Mouse (Mus musculus): Measurements from ENCODE around the gene Gm37240.

The Gm37240 gene

DNA sequence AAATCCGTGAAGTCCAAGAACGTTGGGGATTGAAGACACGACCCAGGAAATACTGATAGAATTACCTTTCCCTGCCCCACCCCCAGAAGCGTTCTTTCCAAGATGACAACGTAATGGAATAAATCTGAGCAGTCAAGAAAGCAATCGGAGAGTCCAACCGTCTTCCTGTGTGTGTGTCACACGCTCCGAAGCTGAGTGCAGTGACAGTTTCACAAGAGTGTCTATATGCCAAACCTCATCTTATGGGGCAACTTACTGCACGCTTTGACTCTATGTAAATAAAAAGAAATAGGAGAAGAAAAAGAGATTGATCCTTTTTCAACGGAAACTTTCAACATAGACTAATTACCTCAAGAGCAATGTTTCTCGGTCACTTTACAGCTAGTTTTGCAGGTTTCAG is 715.2 kb downstream of the Gm37240 start:
- no peak for DNase-seq

DNA sequence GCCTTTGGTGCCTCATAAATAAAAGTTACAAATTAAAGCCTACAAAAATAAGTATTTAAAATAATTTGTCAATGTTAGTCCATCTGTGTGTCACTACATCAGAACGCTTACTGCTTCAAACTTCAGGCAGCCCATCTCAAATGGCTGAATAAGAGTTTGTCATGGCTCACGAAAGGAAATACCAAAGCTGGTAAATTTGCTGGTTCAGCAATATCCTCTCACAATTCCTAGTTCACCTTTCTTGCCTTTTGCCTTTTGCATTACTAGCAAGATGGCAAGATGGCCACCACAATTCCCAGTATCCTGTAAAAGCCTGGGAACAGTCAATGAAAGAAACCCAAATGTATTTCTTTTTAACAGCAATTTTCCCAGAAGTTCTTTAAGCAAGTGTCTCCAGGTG is 718.5 kb downstream of the Gm37240 start:
- no peak for DNase-seq

DNA sequence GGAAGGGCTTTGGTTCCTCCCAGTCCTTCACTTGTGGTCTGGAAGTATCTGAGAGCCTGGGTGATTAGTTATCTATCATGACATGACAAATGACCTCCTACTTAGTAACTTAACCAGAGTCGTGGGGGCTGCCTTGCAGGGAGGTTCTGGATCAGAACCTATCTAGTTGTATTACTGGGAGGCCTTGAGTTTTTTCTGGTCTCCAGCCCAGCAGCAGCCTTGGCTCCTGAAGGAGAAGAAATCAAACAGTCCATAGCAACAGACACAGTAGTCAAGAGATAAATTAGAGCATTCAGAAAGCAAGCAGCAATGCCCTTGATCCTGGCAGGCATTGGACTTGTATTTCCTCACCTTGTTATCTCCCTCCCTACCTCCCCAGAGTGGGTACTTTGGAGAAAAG is 722.4 kb downstream of the Gm37240 start:
- no peak for DNase-seq

DNA sequence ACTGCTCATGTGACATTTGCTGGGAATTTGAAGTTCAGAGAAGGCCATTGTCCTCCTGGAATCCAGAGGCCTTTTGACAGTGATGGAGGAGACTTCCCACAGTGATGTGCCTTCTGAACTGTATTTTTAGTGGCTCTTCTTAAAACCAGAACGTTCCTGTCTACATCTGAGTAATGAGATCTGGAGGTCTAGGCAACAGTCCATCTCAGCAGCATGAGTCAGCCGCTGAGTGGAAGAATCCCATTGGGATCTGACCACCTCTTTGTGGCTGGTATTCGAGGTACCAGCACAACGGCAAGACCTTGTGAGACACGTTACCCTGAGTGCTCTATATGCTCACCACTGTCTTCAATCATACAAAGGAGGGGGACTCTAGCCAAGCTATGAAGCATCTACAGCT is 723.9 kb downstream of the Gm37240 start:
- DNase-seq: no peak

DNA sequence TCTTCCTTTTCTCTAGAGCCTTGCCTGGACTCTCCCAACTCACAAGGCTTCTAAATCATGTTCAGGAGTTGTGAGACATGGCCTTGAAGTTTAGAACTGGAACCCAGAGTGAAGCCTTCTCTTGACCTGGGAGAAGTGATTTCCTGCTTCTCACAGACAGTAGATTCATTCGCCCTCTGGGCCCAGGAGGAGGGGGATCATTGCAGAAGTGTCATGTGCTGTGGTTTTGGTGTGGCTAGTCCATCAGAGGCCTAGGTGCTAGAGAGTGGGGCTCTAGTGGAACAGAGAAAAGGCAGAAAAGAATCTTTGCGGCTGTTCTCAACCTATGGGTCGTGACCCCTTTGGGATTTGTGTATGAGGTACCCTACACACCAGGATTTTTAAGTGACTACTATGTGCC is 724.9 kb downstream of the Gm37240 start:
- no peak for DNase-seq

DNA sequence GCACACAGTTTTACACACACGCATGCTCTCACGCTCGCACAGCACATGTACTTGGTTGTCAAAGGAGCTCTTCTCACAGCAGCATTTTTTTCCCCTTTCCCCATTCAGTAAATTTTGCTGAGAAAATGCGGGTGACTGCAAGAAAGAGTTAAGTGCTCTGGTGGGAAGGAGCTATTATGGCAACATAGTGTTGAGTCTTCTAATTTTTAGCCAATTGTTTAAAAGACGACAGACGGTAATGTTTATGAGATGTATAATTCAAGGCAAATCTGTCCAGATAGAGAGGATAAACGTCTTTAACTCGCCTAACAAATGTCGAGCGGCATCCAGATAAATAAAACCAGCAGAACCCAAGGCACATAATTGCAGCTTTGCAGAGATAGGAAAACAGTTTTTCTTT is 726.5 kb downstream of the Gm37240 start:
- no peak for DNase-seq

DNA sequence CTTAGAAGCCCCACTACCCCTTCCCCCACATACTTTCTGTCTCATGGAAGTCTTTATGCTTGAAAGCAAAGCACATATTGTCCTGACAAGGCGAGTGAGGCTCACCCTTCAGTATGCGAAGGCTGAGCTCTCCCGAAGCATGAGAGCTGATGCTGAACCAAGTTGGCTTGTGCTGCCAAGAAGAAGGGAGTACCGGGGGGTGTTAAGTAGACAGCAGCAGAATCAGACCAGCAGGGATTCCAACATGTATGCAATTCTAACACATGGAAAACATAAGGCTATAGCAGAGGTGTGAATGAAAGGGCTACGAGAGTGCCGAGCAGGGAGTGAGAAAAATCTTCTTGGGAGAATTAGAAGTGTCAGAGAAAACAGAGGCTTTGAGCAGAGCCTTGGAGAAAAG is 727.7 kb downstream of the Gm37240 start:
- DNase-seq: peak; percentile 73

DNA sequence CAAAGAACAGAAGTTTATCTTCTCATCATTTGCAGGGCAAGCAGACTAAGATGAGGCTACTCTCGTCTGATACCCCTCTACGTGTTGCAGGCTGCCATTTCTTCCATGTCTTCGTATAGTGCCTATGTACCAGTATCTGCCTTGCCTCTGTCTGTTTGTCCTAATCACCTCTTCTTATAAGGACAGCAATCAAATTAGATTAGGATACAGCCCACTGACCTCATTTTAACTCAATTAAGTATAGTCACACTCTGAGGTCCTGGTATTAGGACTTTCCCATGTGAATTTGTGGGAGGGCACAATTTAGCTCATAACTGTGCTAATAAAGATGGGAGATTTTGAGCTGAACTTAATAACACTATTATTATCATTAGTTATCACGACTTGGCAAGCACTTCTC is 738.5 kb downstream of the Gm37240 start:
- peak; percentile 73 for DNase-seq

DNA sequence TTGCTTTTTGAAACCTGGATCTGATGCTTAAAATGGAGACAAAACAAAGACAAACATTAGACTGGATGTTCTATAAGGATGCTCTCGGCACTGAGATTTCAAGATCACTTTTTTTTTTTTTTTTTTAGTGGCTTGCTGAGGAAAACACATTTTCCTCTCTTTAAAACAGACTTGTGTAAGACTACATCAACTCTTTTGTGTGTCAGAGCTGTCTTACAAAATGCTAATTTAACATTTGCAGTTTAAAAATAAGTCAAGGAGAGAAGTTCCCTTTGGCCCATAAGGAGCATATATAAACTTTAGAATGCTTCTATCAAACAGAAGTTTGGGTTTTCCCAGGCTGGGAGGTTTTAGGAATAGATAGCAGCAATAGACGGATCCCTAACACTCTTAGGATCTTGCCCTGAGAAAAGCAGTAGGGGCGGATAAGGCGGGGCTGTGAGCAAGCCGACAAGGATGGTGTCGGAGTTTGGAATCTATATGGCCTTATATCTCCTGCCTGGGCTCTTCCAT is 739.2 kb downstream of the Gm37240 start:
- no peak for DNase-seq

DNA sequence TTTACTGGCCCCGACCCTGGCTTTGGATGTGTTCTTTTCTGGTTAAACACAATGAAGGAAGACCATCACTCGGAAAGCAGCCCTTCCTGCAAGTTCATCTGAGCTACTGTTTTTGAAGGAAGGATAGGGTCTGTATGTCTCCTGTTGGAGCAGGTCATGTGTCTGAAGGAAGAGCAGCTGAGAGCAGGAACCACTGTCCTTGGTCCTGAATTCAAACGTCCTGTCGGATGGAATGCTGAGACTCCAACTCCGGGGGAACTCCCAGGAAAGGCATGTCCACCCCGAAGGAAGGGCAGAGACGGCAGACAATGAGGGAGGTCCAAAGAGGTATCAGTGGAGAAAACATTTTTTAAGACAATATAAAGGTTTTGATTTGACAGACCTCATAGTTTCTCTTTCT is 741.8 kb downstream of the Gm37240 start:
- DNase-seq: peak; percentile 67

DNA sequence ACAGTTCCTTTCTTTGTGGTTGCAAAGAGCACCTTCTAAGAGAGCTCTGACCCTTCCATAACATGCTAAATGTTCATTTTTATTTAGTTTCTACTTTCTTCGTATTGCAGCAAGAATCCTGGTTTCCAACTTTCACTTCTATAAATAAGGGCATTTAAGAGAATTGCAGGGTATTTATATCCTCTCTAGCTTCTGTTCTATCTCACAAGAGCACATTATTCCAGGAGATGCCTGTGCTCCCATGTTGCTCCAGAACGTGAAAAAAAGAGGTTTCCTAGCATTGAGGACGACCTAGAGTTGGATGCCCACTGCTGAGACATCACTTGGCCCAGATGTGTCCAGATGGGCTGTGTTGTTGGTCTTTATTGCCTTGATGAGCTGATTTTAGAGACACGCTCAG is 742.2 kb downstream of the Gm37240 start:
- no peak for DNase-seq

DNA sequence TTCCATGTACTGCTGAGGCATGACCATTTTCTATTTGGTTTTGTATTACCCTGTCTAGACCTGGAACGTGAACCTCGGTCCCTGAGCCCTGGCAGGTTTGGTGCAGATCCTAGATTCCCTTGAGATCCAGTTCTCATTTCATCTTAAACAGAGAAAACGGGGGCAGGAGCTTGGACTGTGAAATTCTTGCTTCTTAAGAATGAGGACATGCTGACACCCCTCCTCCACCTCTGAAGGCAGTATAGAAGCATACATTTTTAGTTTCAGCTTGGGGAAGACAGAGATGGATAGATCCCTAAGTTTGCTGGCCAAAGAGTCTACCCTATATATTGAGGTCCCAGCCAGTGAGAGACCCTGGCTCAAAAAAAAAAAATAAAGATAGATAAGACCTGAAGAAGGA is 742.9 kb downstream of the Gm37240 start:
- no peak for DNase-seq

DNA sequence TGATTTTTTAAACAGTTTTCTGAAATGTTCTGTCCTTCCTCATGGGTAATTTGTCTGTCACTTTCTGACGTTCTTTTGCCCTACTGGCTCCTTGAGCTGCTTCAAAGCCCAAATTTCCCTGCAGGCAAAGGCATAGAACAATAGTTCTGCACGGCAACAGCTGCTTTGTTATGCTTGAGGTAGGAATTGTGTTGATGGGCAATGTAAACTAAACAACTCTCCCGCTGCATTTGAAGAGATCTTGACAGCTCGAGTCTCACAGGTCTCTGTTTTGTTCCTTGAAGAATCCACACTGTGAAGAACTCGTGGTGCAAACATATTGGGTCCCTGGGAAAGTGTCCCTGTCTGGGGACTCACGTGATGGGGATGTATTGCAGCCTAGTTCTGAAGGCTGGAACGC is 746.8 kb downstream of the Gm37240 start:
- DNase-seq: peak; percentile 46

DNA sequence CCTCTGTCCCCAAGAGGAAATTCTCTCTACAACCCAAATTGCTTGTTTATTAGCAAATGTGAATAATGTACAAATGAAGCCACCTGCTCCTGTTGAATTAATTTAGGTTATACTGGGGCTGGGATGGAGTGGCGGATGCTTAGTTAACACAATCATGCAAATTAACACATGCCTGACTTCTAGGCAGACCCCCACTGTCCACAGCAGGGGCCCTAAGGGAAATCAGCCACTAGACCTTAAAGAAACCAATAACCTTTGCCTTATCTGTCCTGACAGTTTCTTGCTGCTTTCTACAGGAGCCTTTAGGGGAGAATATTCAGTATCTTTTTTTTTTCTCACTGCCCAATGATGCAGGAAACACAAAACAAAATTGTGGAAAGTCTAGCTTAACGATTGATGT is 748.9 kb downstream of the Gm37240 start:
- DNase-seq: peak; percentile 55

DNA sequence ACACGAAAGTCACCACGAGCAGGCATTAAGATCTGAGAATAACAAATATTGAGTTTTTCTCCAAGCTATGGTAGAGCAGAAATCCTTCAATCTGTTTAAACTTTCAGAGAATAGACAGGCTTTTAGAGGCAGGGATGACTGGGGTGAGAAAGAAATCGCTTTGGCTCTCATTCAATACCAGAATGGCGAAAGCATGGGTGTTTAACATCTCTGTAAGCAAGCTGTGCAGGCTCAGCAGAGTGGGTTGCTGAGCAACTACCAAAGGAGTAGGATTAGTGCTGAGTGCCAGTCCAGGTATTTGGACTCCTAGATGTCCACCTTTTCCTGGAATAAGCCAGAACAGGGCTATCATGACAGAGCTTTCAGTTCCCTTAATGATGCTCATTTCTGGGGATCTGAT is 753.8 kb downstream of the Gm37240 start:
- no peak for DNase-seq

DNA sequence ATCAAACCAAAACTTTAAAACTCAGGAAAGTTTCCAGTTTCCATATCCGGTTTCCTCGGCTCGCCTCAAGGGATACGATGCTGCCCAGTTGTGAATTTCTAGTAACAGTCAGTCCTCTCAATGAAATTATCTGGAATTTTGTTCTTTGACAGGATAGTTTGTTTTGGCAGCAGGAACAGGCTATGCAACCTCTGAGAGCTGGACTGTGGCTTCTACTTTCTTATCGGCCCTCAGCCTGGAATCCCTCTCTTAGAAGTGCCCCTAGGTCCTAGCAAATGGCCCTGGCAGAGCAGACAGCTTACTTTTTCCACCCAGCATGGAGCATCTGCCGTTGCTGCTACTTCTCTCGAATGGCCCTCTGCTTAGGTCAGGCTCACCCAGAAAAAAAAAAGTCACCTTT is 755.4 kb downstream of the Gm37240 start:
- no peak for DNase-seq

DNA sequence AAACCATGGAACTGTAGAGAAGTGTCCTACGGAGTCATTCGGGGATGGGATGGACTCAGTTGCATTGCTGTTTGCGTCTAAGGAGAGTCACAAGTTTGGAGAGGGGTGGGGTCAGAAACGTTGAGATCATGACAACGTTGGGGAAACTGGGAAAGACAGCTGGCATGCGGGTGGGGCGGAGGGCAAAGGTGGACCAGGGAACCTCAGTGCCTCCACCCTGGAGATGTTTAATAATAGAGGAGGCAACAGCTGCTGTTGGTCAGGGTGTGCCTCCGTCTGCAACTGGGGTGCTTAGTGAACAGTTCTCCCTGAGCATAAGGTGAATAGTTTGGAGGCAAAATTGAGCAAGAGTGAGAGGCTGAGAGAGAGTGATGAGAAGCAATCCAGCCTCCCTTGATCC is 758.8 kb downstream of the Gm37240 start:
- no peak for DNase-seq

DNA sequence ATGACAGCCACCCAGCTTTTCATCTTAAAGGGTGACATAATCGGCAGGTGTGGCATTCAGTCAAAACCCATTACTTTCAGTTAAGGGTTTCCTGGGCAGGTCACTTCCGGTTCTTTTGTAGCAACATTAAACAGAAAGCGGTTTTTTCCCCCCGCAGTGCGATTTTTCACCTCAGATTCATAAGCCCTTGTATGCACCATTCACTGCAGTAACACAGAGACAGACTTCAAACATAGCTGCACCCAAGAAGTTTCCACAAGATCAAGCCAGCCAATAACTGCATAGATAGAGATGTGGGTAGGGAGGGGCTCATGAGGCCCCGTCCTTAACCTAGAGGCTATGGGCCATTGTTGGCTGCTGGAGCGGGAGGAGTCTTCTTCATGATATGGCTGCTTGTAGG is 760.3 kb downstream of the Gm37240 start:
- DNase-seq: no peak

DNA sequence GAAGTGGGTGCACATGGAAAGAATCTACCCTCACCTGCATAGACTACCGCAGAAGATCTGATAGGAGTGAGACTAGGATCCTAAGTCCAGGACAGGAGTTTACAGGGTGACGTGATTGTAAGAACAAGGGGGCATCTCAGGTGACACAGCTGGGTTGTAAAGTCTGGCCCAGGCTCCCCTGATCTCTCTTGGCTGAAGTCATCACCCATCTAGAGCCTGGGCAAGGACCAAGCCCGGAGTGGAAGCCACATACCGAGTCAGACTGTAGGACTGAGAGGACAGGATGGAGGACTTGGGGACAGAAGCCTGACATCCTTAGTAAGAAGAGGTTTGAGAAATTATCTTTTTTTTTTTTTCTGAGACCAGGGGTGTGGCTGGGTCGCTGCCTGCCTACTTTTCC is 761.8 kb downstream of the Gm37240 start:
- no peak for DNase-seq

DNA sequence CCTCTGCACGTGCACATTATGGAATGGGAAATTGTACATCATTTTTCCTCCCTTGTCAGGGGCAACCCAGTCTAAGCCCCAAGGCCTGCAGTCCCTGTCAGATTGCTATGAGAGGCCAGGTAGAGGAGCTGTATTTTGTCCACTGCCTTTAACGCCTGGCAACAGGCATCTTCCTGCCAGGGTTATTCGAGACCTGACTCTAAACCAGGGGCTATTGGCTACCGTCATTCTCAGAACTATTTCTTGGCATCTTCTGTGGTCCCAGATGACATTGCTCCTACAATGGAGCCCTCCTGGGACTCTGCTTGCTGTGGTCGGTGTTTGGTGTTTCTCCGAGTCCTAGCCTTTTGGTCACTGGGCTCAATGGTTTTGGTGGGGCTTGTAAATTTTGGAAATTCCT is 762.4 kb downstream of the Gm37240 start:
- no peak for DNase-seq

DNA sequence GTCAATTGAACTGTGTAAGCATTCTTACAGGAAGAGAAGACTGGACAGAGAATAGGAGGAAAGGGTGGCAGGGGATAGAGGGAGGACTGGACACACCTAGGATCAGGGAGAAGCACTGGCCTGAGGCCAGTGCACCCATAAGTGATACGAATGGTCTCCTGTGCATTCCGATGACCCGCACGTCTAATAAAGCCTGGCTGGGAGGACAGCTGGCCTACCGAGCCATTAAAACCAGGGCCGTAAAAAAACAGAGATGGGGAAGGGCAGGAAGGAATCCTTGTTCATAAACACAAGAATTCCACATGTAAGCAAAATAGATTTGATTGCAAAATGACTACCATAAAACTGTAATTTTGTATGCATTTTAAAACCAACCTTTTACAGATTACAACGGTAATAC is 762.9 kb downstream of the Gm37240 start:
- DNase-seq: no peak

DNA sequence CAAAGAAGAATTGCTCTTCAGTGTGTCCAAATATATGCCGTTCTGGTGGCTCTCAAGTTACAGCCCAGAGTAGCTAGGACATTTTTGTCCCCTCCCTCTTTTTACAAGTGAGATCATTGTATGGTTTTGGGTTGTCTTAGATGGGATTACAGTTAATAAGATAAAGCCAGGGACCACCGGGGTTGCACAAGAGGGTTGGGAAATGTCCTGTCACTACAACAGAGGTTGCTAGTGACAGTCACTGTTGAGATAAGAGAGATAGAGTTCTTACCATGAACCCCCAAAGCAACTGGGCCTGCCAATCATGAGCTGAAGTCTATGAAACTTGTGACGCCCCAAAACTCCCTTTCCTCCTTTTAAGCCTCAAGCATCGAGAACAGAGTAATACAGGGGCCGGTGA is 769.6 kb downstream of the Gm37240 start:
- no peak for DNase-seq

DNA sequence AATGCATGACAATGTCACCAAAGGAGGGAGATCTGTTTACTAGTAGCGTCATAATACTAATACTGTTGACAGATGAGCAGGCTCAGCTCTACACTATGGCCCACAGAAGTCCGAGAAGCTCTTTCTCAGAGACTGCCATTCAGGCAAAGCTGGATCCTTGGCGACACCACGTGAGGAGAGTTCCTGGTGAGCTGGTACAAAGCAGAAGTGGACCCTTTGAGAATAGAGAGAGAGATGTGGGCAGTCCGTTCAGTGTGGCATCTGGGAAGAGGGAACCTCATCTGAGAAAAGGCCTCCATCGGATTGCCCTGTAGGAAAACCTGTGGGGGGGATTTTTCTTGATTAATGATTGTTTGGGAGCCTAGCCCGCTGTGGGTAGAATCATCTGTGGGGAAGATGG is 770.3 kb downstream of the Gm37240 start:
- no peak for DNase-seq

DNA sequence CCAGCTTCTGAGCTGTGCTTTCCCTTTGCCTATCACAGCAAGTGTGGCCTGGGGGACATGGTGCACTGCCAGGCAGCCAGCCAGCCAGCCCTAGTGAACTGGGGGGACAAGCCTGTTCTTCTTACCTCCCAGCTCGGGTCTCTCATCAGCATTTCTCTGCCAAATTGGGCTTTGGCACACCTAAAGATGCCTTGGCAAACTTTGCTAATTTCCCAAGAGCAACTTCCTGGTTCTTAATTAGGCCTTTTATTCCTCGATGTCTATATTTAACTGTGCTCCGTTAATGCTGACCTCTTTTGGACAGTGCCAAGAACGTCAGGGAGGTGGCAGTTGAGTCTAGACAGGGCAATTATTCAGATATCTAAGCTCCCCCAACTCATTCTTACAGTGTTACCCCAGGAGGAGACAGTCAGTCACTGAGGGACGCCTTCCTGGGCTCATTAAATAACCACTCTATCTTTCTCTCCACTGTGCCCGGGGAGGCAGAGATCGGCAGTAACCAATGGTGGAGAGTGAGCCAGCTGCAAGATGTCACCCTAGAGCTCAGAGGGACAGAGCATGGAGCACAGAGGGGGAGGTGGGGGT is 771.3 kb downstream of the Gm37240 start:
- DNase-seq: peak; percentile 50

DNA sequence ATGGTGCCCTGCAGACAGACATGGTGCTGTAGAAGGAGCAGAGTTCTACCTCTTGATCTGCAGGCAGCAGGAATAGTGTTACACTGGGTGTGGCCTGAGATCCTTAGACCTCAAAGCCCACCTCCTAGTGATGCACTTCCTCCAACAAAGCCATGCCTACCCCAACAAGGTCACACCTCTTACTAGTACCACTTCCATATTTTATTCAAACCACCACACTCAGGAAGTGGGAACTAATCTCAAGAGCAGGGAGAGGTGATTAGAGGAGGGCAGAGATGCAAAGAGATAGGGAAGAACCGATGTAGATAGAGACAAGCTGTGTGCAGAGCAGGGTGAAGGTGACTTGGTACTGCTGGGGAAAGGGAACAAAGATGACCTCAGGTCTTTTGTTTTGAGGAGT is 773.8 kb downstream of the Gm37240 start:
- no peak for DNase-seq

DNA sequence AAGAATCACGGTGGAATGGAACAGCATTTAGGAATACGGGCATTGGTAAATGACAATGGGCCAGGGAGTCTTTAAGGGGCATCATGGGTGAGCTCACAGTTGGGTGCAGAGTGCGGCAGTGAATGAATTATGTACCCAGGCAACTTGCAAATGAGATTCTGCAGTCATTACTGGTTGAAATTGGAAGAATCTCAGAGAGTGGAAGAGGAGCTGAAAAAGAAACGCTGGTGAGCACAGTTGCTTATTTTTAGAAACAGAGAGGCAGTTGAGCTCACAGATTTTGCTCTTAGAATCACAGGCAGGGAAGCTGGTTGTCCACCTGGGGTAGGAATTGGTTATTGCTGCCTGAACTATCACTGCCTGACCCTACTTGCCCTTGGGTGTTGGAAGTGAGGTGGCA is 776.6 kb downstream of the Gm37240 start:
- DNase-seq: no peak

All from retina, postnatal 1 day (tissue).